Mouse (Mus musculus): ENCODE measurements at regions not wholly inside any gene's neighbourhood (a gene's known extent, or its start where the extent isn't known, plus 50 kb on each side); places are given as distances from the start of the nearest gene placed in this dataset.
A peak's percentile ranks its signal among the peaks of the same experiment; 100 is the strongest.

GRCm38 (mm10) chr8:36346682-36347324 lies 581.2 kb downstream of the Gm19410 start:
- H3K27me3 ChIP-seq (ENCODE audit: control insufficient read depth, insufficient read depth, low read length), result no peaks in the 10 kb centered on the region
- no peaks in the 10 kb centered on the region for H3K36me3 ChIP-seq (ENCODE audit: control insufficient read depth, insufficient read depth, low read length)
- H3K27ac ChIP-seq (replicated peaks), result no peak overlapping the region
- no peak overlapping the region for H3K9ac ChIP-seq (ENCODE audit: low read length)
- peak; percentile 85 for ATAC-seq (ENCODE audit: low FRiP score, low TSS enrichment)
- no peaks in the 10 kb centered on the region for H3K4me1 ChIP-seq (replicated peaks; ENCODE audit: control insufficient read depth, insufficient read depth)
- peak; percentile 86 for DNase-seq (ENCODE audit: low spot score)
- H3K4me3 ChIP-seq (ENCODE audit: low read depth, low read length), result no peak overlapping the region
- no peak overlapping the region for H3K4me2 ChIP-seq (replicated peaks; ENCODE audit: low read depth)
- H3K9me3 ChIP-seq (ENCODE audit: control insufficient read depth, low read length), result no peaks in the 10 kb centered on the region
- TF ChIP-seq CTCF (IDR thresholded peaks at IDR 0.05; ENCODE audit: low read depth) (peak; percentile 100), EP300 (optimal IDR thresholded peaks at IDR 0.05) (no peak)
- 45% methylated on average over 7 of the region's 7 CpGs for WGBS

- Histone ChIP-seq H3K27ac (replicated peaks) (no peak overlapping the region), H3K9me3 (ENCODE audit: control insufficient read depth, low read length) (no peaks in the 10 kb centered on the region), H3K36me3 (ENCODE audit: control insufficient read depth, insufficient read depth, low read length) (no peaks in the 10 kb centered on the region), H3K27me3 (ENCODE audit: control insufficient read depth, insufficient read depth, low read length) (no peaks in the 10 kb centered on the region), H3K4me1 (replicated peaks; ENCODE audit: control insufficient read depth, insufficient read depth) (no peaks in the 10 kb centered on the region), H3K9ac (ENCODE audit: low read length) (no peak overlapping the region), H3K4me3 (ENCODE audit: low read depth, low read length) (no peak overlapping the region), H3K4me2 (replicated peaks; ENCODE audit: low read depth) (no peak overlapping the region)
- WGBS, result 89% methylated on average over 1 of the region's 1 CpGs
- ATAC-seq (ENCODE audit: low FRiP score, low TSS enrichment), result no peak
- DNase-seq (ENCODE audit: low spot score), result no peak
- TF ChIP-seq EP300 (optimal IDR thresholded peaks at IDR 0.05), result no peak
- no peak for TF ChIP-seq CTCF (IDR thresholded peaks at IDR 0.05; ENCODE audit: low read depth)
Observed at GRCm38 (mm10) chr8:36348067-36348466, 582.5 kb downstream of the Gm19410 start.

- DNase-seq (ENCODE audit: low spot score) (no peak), ATAC-seq (ENCODE audit: low FRiP score, low TSS enrichment) (no peak)
- Histone ChIP-seq H3K27ac (replicated peaks) (no peak overlapping the region), H3K4me2 (replicated peaks; ENCODE audit: low read depth) (no peak overlapping the region), H3K9ac (ENCODE audit: low read length) (no peak overlapping the region), H3K27me3 (ENCODE audit: control insufficient read depth, insufficient read depth, low read length) (no peaks in the 10 kb centered on the region), H3K4me1 (replicated peaks; ENCODE audit: control insufficient read depth, insufficient read depth) (no peaks in the 10 kb centered on the region), H3K9me3 (ENCODE audit: control insufficient read depth, low read length) (no peaks in the 10 kb centered on the region), H3K36me3 (ENCODE audit: control insufficient read depth, insufficient read depth, low read length) (no peaks in the 10 kb centered on the region), H3K4me3 (ENCODE audit: low read depth, low read length) (no peak overlapping the region)
- WGBS, result 32% methylated on average over 3 of the region's 3 CpGs
- TF ChIP-seq CTCF (IDR thresholded peaks at IDR 0.05; ENCODE audit: low read depth) (no peak), EP300 (optimal IDR thresholded peaks at IDR 0.05) (no peak)
Observed at GRCm38 (mm10) chr8:36354926-36355325, 589.3 kb downstream of the Gm19410 start.

- Histone ChIP-seq H3K36me3 (ENCODE audit: control insufficient read depth, insufficient read depth, low read length) (no peaks in the 10 kb centered on the region), H3K4me2 (replicated peaks; ENCODE audit: low read depth) (no peak overlapping the region), H3K9ac (ENCODE audit: low read length) (no peak overlapping the region), H3K27me3 (ENCODE audit: control insufficient read depth, insufficient read depth, low read length) (no peaks in the 10 kb centered on the region), H3K4me1 (replicated peaks; ENCODE audit: control insufficient read depth, insufficient read depth) (no peaks in the 10 kb centered on the region), H3K9me3 (ENCODE audit: control insufficient read depth, low read length) (no peaks in the 10 kb centered on the region), H3K4me3 (ENCODE audit: low read depth, low read length) (no peak overlapping the region), H3K27ac (replicated peaks) (no peak overlapping the region)
- WGBS, result 80% methylated on average over 2 of the region's 2 CpGs
- ATAC-seq (ENCODE audit: low FRiP score, low TSS enrichment) (no peak), DNase-seq (ENCODE audit: low spot score) (no peak)
- TF ChIP-seq EP300 (optimal IDR thresholded peaks at IDR 0.05) (no peak), CTCF (IDR thresholded peaks at IDR 0.05; ENCODE audit: low read depth) (no peak)
Observed at GRCm38 (mm10) chr8:36358998-36359397, 593.4 kb downstream of the Gm19410 start.

GRCm38 (mm10) chr8:36361255-36361654 lies 595.7 kb downstream of the Gm19410 start:
- ATAC-seq (ENCODE audit: low FRiP score, low TSS enrichment), result no peak; the same call in 1 of the 2 replicates

GRCm38 (mm10) chr8:36361818-36362217 lies 596.2 kb downstream of the Gm19410 start:
- no peak for ATAC-seq (ENCODE audit: low FRiP score, low TSS enrichment)
- no peak for DNase-seq (ENCODE audit: low spot score)
- Histone ChIP-seq H3K9ac (ENCODE audit: low read length) (no peak overlapping the region), H3K27me3 (ENCODE audit: control insufficient read depth, insufficient read depth, low read length) (no peaks in the 10 kb centered on the region), H3K27ac (replicated peaks) (no peak overlapping the region), H3K9me3 (ENCODE audit: control insufficient read depth, low read length) (no peaks in the 10 kb centered on the region), H3K4me3 (ENCODE audit: low read depth, low read length) (no peak overlapping the region), H3K4me1 (replicated peaks; ENCODE audit: control insufficient read depth, insufficient read depth) (no peaks in the 10 kb centered on the region), H3K4me2 (replicated peaks; ENCODE audit: low read depth) (no peak overlapping the region), H3K36me3 (ENCODE audit: control insufficient read depth, insufficient read depth, low read length) (no peaks in the 10 kb centered on the region)
- TF ChIP-seq EP300 (optimal IDR thresholded peaks at IDR 0.05) (no peak), CTCF (IDR thresholded peaks at IDR 0.05; ENCODE audit: low read depth) (no peak)
- 41% methylated on average over 8 of the region's 8 CpGs for WGBS

More at GRCm38 (mm10) chr8:36361255-36361654, 595.7 kb downstream of the Gm19410 start:
- WGBS, result 14% methylated on average over 2 of the region's 2 CpGs
- Histone ChIP-seq H3K4me3 (ENCODE audit: low read depth, low read length) (no peak overlapping the region), H3K36me3 (ENCODE audit: control insufficient read depth, insufficient read depth, low read length) (no peaks in the 10 kb centered on the region), H3K4me2 (replicated peaks; ENCODE audit: low read depth) (no peak overlapping the region), H3K27ac (replicated peaks) (no peak overlapping the region), H3K4me1 (replicated peaks; ENCODE audit: control insufficient read depth, insufficient read depth) (no peaks in the 10 kb centered on the region), H3K9me3 (ENCODE audit: control insufficient read depth, low read length) (no peaks in the 10 kb centered on the region), H3K9ac (ENCODE audit: low read length) (no peak overlapping the region), H3K27me3 (ENCODE audit: control insufficient read depth, insufficient read depth, low read length) (no peaks in the 10 kb centered on the region)
- DNase-seq (ENCODE audit: low spot score), result peak; percentile 66
- TF ChIP-seq CTCF (IDR thresholded peaks at IDR 0.05; ENCODE audit: low read depth) (peak; percentile 89), EP300 (optimal IDR thresholded peaks at IDR 0.05) (no peak)

All from stomach, postnatal 0 days (tissue).